Mouse (Mus musculus) lung, adult 2 months (tissue): ENCODE data around the gene Tmem40.

Experiments used
- CTCF ChIP-seq: fragments of 200-500 bp; IDR thresholded peaks from 2 replicates; pipeline ENCODE4 v1.5.1; 2011; ENCODE audit warnings: mild to moderate bottlenecking, low read length, control low read depth; ENCODE audit not compliant: insufficient read depth
- POLR2A ChIP-seq: fragments of 200-500 bp; IDR thresholded peaks from 2 replicates; pipeline ENCODE4 v1.6.1; 2011; ENCODE audit warnings: low read depth, mild to moderate bottlenecking, control low read depth, low read length, borderline replicate concordance; ENCODE audit errors: extremely low read depth

DNA sequence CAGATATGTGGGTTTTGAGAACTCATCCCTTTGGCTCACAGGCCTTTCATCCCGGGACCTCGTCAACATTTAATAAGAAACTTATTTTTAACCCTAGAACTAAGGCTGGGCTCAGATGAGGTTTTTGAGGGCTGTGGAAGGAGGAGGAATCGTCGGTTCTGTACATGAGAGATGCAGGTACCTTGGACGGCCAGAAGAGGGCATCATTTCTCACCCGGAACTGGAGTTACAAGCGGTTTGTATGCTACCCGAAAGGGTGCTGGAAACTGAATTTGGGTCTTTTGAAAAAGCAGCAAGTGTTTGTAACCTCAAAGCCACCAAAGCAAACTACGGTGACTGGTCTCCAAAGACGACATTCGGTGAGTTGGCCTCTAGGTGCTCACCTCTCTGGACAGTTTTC, 60.9 kb downstream of the Tmem40 start:
- TF ChIP-seq CTCF (peak; percentile 29; the same call in 1 of the 2 replicates), POLR2A (no peak)
